Mouse (Mus musculus) Muller cell, postnatal 12 days (primary cell): ENCODE results near the gene Il21r.
A peak's percentile ranks its signal among the peaks of the same experiment; 100 is the strongest.

Source experiments
- DNase-seq: peaks from one replicate; pipeline ENCODE4 v3.0.0-alpha.2; 2015; ENCODE audit errors: inconsistent ontology term

The Il21r gene

GRCm38 (mm10) chr7:125574832-125575231 lies 28.4 kb upstream of the Il21r start:
- DNase-seq = no peak

GRCm38 (mm10) chr7:125575738-125576540 lies 27.3 kb upstream of the Il21r start:
- no peak for DNase-seq

- peak; percentile 83 for DNase-seq
Measured at GRCm38 (mm10) chr7:125576982-125577381, 26.2 kb upstream of the Il21r start.

- DNase-seq = no peak
Measured at GRCm38 (mm10) chr7:125577486-125578088, 25.6 kb upstream of the Il21r start.

GRCm38 (mm10) chr7:125578106-125578505 lies 25.1 kb upstream of the Il21r start:
- no peak for DNase-seq

GRCm38 (mm10) chr7:125579545-125580219 lies 23.5 kb upstream of the Il21r start:
- DNase-seq = no peak

- DNase-seq = no peak
Measured at GRCm38 (mm10) chr7:125580220-125580549, 23.0 kb upstream of the Il21r start.

GRCm38 (mm10) chr7:125580625-125581316 lies 22.5 kb upstream of the Il21r start:
- peak; percentile 67 for DNase-seq

- DNase-seq = peak; percentile 90
Measured at GRCm38 (mm10) chr7:125581317-125581672, 21.9 kb upstream of the Il21r start.

GRCm38 (mm10) chr7:125583325-125584004 lies 19.8 kb upstream of the Il21r start:
- no peak for DNase-seq

GRCm38 (mm10) chr7:125584005-125584369 lies 19.2 kb upstream of the Il21r start:
- no peak for DNase-seq

GRCm38 (mm10) chr7:125586355-125586754 lies 16.9 kb upstream of the Il21r start:
- no peak for DNase-seq

GRCm38 (mm10) chr7:125588721-125589120 lies 14.5 kb upstream of the Il21r start:
- DNase-seq = no peak

GRCm38 (mm10) chr7:125589896-125590295 lies 13.3 kb upstream of the Il21r start:
- DNase-seq = no peak

- no peak for DNase-seq
Measured at GRCm38 (mm10) chr7:125593831-125594230, 9.4 kb upstream of the Il21r start.

GRCm38 (mm10) chr7:125596406-125596805 lies 6.8 kb upstream of the Il21r start:
- DNase-seq = no peak

GRCm38 (mm10) chr7:125597083-125597482 lies 6.1 kb upstream of the Il21r start:
- no peak for DNase-seq

- DNase-seq = no peak
Measured at GRCm38 (mm10) chr7:125597516-125598347, 5.5 kb upstream of the Il21r start.

- no peak for DNase-seq
Measured at GRCm38 (mm10) chr7:125599373-125599973, 3.8 kb upstream of the Il21r start.

GRCm38 (mm10) chr7:125600136-125600535 lies 3.1 kb upstream of the Il21r start:
- DNase-seq = no peak
